Mouse (Mus musculus): Measurements from ENCODE around the gene Fam129a.

DNA sequence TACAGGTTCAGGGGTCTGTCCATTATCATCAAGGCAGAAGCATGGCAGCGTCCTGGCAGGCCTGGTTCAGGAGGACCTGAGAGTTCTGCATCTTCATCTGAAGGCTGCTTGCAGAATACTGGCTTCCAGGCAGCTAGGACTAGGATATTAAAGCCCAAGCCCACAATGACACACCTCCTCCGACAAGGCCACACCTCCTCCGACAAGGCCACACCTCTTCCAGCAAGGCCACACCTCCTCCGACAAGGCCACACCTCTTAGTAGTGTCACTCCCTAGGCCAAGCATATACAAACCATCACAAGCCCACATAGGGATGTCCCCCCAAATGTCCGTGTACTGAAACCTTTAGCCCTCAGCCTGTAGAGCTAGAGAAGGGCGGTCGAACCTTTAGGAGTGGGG, 2.3 kb upstream of the Fam129a start:
- TF ChIP-seq CTCF (IDR thresholded peaks at IDR 0.05; ENCODE audit: insufficient read depth, low read depth, low read length) = no peak
- TF ChIP-seq POLR2A (IDR thresholded peaks at IDR 0.05; ENCODE audit: insufficient read depth, low read depth, low read length) = no peak

All from olfactory bulb, adult 2 months (tissue).